Mouse (Mus musculus) myocyte (in vitro differentiated cells): ENCODE results near the gene Csrp3. TPM values are rescaled to one million over a fixed set of nuclear protein-coding genes. Genes with fewer than 3 reads are reported as not detected.

Experiments
- H3K27me3 ChIP-seq: one replicate; pipeline ENCODE4 v1.6.1; 2011; ENCODE audit not compliant: control insufficient read depth, insufficient read depth, insufficient read length
- H3K36me3 ChIP-seq: one replicate; pipeline ENCODE4 v1.6.1; 2011; ENCODE audit not compliant: control insufficient read depth, insufficient read depth
- H3K4me2 ChIP-seq: one replicate; pipeline ENCODE4 v1.6.1; 2011; ENCODE audit warnings: low read depth, control low read depth
- H3K4me3 ChIP-seq: one replicate; pipeline ENCODE4 v1.5.1; 2011; ENCODE audit warnings: mild to moderate bottlenecking, control low read depth, moderate library complexity
- H3K79me2 ChIP-seq: one replicate; pipeline ENCODE4 v1.6.1; 2011; ENCODE audit not compliant: control insufficient read depth, insufficient read depth
- H3ac ChIP-seq: one replicate; pipeline ENCODE4 v1.6.1; 2011; ENCODE audit not compliant: control insufficient read depth, insufficient read length
- CEBPB ChIP-seq: IDR thresholded peaks from 2 replicates; pipeline ENCODE4 v1.6.1; 2011; ENCODE audit warnings: mild to moderate bottlenecking, moderate library complexity; ENCODE audit not compliant: poor library complexity, insufficient read depth, severe bottlenecking
- E2F4 ChIP-seq: IDR thresholded peaks from one replicate; pipeline ENCODE4 v1.6.1; 2011; ENCODE audit warnings: mild to moderate bottlenecking, control low read depth, moderate library complexity; ENCODE audit not compliant: insufficient read depth
- MAX ChIP-seq: IDR thresholded peaks from one replicate; pipeline ENCODE4 v1.6.1; 2011; ENCODE audit warnings: low read depth, mild to moderate bottlenecking, control low read depth
- MYOD1 ChIP-seq, 3 experiments: IDR thresholded peaks; one replicate each; pipeline ENCODE4 v1.6.1; 2011; ENCODE audit warnings: control low read depth in 2 of 3, low read depth in 2 of 3, mild to moderate bottlenecking in 2 of 3, moderate library complexity in 1 of 3; ENCODE audit not compliant: insufficient read length in 2 of 3, control insufficient read depth in 1 of 3
- MYOG ChIP-seq, 3 experiments: IDR thresholded peaks; one replicate each; pipeline ENCODE4 v1.6.1; 2011; ENCODE audit warnings: control low read depth in 2 of 3, low read depth in 2 of 3, mild to moderate bottlenecking in 2 of 3; ENCODE audit not compliant: insufficient read length in 2 of 3, control insufficient read depth in 1 of 3, insufficient read depth in 1 of 3
- POLR2A ChIP-seq: IDR thresholded peaks from one replicate; pipeline ENCODE4 v1.6.1; 2011; ENCODE audit warnings: low read depth, mild to moderate bottlenecking, control low read depth, moderate library complexity; ENCODE audit not compliant: insufficient read length
- POLR2AphosphoS2 ChIP-seq: IDR thresholded peaks from one replicate; pipeline ENCODE4 v1.6.1; 2011; ENCODE audit warnings: low read depth, control low read depth; ENCODE audit not compliant: insufficient read length
- REST ChIP-seq: IDR thresholded peaks from one replicate; pipeline ENCODE4 v1.6.1; 2011; ENCODE audit warnings: mild to moderate bottlenecking, control low read depth, moderate library complexity; ENCODE audit not compliant: insufficient read depth, insufficient read length
- SRF ChIP-seq: IDR thresholded peaks from one replicate; pipeline ENCODE4 v1.6.1; 2011; ENCODE audit warnings: low read depth; ENCODE audit not compliant: control insufficient read depth, insufficient read length
- TCF12 ChIP-seq: IDR thresholded peaks from one replicate; pipeline ENCODE4 v1.6.1; 2011; ENCODE audit warnings: mild to moderate bottlenecking, control low read depth; ENCODE audit not compliant: poor library complexity, insufficient read depth, severe bottlenecking
- TCF3 ChIP-seq: IDR thresholded peaks from one replicate; pipeline ENCODE4 v1.6.1; 2011; ENCODE audit warnings: low read depth, control low read depth; ENCODE audit not compliant: insufficient read length
- USF1 ChIP-seq: IDR thresholded peaks from one replicate; pipeline ENCODE4 v1.6.1; 2011; ENCODE audit warnings: low read depth, mild to moderate bottlenecking, control low read depth, moderate library complexity
- polyA plus RNA-seq: library from polyadenylated mRNA; unstranded; fragments of >200 nt; fragmentation: generic; extraction: Trizol; gene quantifications from one replicate; pipeline ENCODE4 v1.2.1, GENCODE M21; 2012; ENCODE audit warnings: missing spikeins

Gene Csrp3
- polyA plus RNA-seq, 1 experiment = 158 TPM

DNA sequence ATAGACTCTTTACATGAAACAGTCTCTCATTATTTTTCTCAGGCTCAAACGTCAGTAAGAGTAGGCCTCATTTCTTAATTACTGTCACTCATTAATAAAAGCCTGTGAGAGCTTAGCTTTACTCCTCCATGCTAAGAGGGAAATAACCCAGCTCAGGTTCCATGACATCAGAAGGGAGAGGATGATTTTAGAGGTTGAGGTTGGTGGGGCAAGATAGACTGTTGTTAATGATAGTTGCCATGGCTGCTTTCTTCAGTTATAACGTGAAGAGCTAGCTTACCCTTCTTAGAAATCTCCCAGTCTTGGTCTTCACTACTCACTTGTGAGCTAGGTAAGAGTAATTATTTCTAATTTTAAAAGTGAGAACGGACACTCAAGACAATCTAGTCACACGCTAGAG lies 57.7 kb downstream of the Csrp3 start:
- TF ChIP-seq MYOD1 (IDR thresholded peaks at IDR 0.05; ENCODE audit: control insufficient read depth in 1 of 3, insufficient read length in 2 of 3, low read depth in 2 of 3) (no peak), MYOG (IDR thresholded peaks at IDR 0.05; ENCODE audit: control insufficient read depth in 1 of 3, insufficient read depth in 1 of 3, insufficient read length in 2 of 3, low read depth in 2 of 3) (no peak), REST (no peak), E2F4 (no peak), SRF (no peak), POLR2A (no peak), USF1 (no peak), POLR2AphosphoS2 (no peak), CEBPB (no peak), TCF3 (no peak), MAX (no peak), TCF12 (no peak)
- peaks cover 40% of the 10 kb centered on the region for H3K79me2 ChIP-seq
- H3K4me2 ChIP-seq = peak overlapping the region; percentile 88
- H3K4me3 ChIP-seq = peak overlapping the region; percentile 39
- no peaks in the 10 kb centered on the region for H3K27me3 ChIP-seq
- no peak overlapping the region for H3ac ChIP-seq
- H3K36me3 ChIP-seq = no peaks in the 10 kb centered on the region

DNA sequence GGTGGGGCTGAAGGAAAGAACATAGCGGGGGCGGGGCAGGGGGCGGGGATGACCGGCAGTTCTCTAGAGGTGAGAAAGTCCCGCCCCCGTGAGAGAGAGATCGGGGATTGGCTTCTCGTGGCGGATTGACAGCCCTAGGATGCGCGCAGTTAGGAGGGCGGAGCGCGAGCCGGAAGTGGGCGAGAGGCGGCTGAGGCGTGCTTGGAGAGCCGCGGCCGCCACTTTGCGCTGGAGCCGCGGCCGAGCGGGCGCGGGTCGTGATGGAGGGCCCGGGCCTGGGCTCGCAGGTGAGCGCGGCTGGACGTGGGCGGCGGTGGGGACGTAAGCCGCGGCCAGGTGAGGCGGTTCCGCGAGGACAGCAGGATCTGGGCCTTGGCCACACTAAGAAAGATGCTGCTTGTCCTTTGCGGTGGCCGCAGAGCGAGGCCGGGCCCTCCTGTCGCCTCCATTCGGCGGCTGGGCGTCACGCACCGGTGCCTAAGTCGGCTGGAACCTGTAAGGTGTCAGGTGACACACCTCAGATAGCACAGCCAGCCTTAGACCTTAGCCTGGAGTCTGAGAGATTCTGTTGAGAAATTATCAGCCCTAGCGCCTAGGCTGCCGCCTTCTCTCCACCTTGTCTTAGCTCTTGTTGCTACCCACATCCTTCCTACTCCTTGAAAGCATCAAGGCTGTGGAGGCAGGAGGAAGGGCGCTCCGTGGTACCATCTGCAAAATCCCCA lies 58.8 kb downstream of the Csrp3 start, which contains the start of gene Zdhhc13:
Zdhhc13 (plus strand) TSS at position 153 of the 722 bp plus-strand sequence.
- H3K79me2 ChIP-seq = peaks cover 39% of the 10 kb centered on the region
- peak within 1 kb of the TSS; percentile 39 for H3K4me3 ChIP-seq
- no peaks in the 10 kb centered on the region for H3K36me3 ChIP-seq
- TF ChIP-seq MYOG (IDR thresholded peaks at IDR 0.05; ENCODE audit: control insufficient read depth in 1 of 3, insufficient read depth in 1 of 3, insufficient read length in 2 of 3, low read depth in 2 of 3) = no peak
- no peak for TF ChIP-seq MAX
- TF ChIP-seq POLR2A = peak; percentile 91
- peak; percentile 71 for TF ChIP-seq POLR2AphosphoS2
- no peak for TF ChIP-seq REST
- H3K4me2 ChIP-seq = peak within 1 kb of the TSS; percentile 88
- H3ac ChIP-seq = peak within 1 kb of the TSS; percentile 48
- no peaks in the 10 kb centered on the region for H3K27me3 ChIP-seq

DNA sequence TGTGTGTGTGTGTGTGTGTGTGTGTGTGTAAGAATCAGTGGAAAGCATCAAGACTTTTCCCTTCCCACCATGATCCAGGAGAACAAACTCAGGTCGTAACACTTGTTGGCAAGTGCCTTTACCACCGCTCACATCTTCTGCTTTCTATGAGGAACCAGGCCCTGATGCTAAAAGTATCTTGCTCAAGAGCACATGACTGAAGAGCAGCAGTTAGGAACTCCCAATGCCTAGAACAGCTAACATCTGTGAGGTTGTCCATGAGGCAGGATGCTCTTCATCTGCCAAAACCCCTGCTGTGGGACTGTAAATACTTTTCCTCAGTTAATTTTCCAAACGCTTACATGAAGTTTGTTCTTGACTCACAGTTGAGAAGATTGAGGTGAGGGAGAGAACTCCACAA lies 59.5 kb downstream of the Csrp3 start:
- H3K4me2 ChIP-seq = peak overlapping the region; percentile 58
- peaks cover 36% of the 10 kb centered on the region for H3K79me2 ChIP-seq
- TF ChIP-seq CEBPB = no peak
- TF ChIP-seq USF1 = no peak
- TF ChIP-seq TCF12 = no peak
- TF ChIP-seq REST = no peak
- TF ChIP-seq E2F4 = no peak
- TF ChIP-seq POLR2AphosphoS2 = no peak
- no peak for TF ChIP-seq MAX
- TF ChIP-seq SRF = no peak
- no peak for TF ChIP-seq POLR2A
- no peaks in the 10 kb centered on the region for H3K27me3 ChIP-seq
- peak overlapping the region; percentile 48 for H3ac ChIP-seq
- H3K36me3 ChIP-seq = no peaks in the 10 kb centered on the region
- peak overlapping the region; percentile 39 for H3K4me3 ChIP-seq

DNA sequence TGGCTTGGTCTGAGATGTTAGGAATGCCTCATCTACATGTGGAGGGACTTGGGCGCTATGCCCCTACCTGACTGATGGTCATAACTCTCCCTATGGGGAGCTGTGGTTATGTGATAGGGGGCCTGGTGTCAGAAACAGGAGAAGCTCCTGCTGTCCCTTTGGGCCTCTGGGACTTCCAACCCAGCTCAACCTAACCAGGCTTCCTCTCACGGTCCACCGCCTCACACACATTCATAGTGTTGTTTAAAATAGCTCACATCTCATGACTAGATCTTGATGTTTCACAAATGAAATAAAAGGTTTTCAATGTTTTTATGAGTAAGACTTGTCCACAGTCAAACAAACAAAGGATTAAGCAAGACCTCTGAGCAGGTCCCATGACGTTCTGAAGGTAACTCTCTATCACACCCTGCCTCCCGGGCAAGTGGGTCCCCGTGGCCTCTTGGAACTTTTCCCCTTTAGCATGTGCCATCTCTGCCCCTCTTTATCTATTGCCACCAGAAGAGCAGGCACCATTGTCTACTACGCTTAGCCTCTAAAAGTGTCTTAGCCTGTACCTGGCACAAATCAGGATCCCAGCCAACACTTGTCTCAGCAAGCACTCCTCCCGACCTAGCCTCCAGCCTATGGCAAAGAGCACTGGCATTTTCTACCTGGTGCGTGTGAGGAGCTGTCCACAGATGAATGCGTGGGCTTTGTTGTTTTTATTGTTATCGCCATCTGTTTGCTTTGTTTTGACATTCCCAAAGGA lies 62.9 kb downstream of the Csrp3 start:
- Histone ChIP-seq H3K4me2 (no peak overlapping the region), H3K36me3 (no peaks in the 10 kb centered on the region), H3K4me3 (no peak overlapping the region), H3ac (no peak overlapping the region), H3K79me2 (peaks cover 9% of the 10 kb centered on the region), H3K27me3 (no peaks in the 10 kb centered on the region)
- TF ChIP-seq TCF3 (no peak), POLR2AphosphoS2 (no peak), MYOD1 (IDR thresholded peaks at IDR 0.05; ENCODE audit: control insufficient read depth in 1 of 3, insufficient read length in 2 of 3, low read depth in 2 of 3) (no peak)

DNA sequence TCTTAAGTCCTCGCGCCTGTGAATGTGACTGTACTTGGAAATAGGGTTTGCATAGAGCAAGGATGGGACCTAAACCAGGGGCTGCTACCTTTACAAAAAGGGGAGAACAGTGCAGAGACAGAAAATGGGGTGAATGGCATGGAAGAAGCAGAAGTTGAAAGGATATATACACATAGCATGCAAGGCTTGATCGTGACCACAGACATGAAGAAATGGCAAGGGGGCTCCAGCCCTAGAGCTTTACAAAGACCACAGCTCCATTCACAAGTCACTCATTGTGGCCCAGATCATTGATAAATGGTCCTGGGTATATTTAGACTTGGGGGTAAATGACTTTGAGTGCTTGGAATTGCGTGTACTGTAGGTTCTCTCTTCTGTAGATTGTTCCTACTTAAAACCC lies 65.4 kb downstream of the Csrp3 start:
- no peak for TF ChIP-seq REST
- TF ChIP-seq POLR2A = no peak
- TF ChIP-seq MYOD1 (IDR thresholded peaks at IDR 0.05; ENCODE audit: control insufficient read depth in 1 of 3, insufficient read length in 2 of 3, low read depth in 2 of 3) = no peak
- no peak for TF ChIP-seq TCF3
- TF ChIP-seq E2F4 = no peak
- TF ChIP-seq MAX = no peak
- no peak for TF ChIP-seq CEBPB
- TF ChIP-seq POLR2AphosphoS2 = no peak
- TF ChIP-seq SRF = no peak
- TF ChIP-seq MYOG (IDR thresholded peaks at IDR 0.05; ENCODE audit: control insufficient read depth in 1 of 3, insufficient read depth in 1 of 3, insufficient read length in 2 of 3, low read depth in 2 of 3) = no peak
- TF ChIP-seq USF1 = no peak
- no peak for TF ChIP-seq TCF12
- Histone ChIP-seq H3K4me2 (no peak overlapping the region), H3ac (no peak overlapping the region), H3K36me3 (no peaks in the 10 kb centered on the region), H3K4me3 (no peak overlapping the region), H3K79me2 (no peaks in the 10 kb centered on the region), H3K27me3 (no peaks in the 10 kb centered on the region)

Other genes starting within 250 kb of the Csrp3 start
- not detected for gene Mrgprb3, start 204.2 kb downstream of the Csrp3 start, polyA plus RNA-seq
- gene Zdhhc13, start 59.0 kb downstream of the Csrp3 start, polyA plus RNA-seq = 9.9 TPM
- 19.7 TPM for gene E2f8, start 33.6 kb upstream of the Csrp3 start, polyA plus RNA-seq
- gene Nav2, start 60.7 kb upstream of the Csrp3 start, polyA plus RNA-seq = 21.9 TPM